Mouse (Mus musculus): ENCODE results near the gene Sh3rf1.

GRCm38 (mm10) chr8:61242896-61243295 lies 19.2 kb downstream of the Sh3rf1 start:
- TF ChIP-seq CTCF (IDR thresholded peaks at IDR 0.05; ENCODE audit: borderline replicate concordance, insufficient read depth, low read depth, low read length) (no peak), POLR2A (IDR thresholded peaks at IDR 0.05; ENCODE audit: borderline replicate concordance, insufficient read depth, low read length) (no peak)
